Mouse (Mus musculus): ENCODE measurements around the gene Anln. TPM values are rescaled to one million over a fixed set of nuclear protein-coding genes. Genes with fewer than 3 reads are reported as not detected.

Gene Anln
- polyA plus RNA-seq, 1 experiment from 2014 or later: 43.2 TPM

DNA sequence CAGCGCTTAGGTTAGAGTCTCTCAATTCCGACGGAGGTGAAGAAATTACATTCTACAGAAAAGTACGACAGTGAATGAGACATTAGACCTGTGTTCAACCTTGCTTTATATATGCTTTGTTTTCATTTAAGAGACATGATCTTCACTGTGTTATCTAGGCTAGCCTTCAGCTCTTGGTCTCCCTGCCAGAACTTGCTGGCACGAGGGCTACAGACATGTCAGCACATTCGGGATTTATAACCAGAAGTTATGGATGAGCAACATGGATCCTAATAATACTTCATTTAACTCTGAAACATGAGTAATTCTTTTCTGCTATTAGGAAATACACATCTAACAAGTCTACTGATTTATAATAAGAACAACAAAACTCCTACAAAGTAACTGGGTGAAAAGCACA, 28.1 kb downstream of the Anln start:
- Histone ChIP-seq H3K9me3 (ENCODE audit: control insufficient read depth, low read length) (no peaks in the 10 kb centered on the region), H3K27me3 (ENCODE audit: control insufficient read depth, insufficient read depth, low read length) (no peaks in the 10 kb centered on the region), H3K4me3 (ENCODE audit: low read depth, low read length) (no peak overlapping the region), H3K9ac (ENCODE audit: low read length) (no peak overlapping the region), H3K36me3 (ENCODE audit: control insufficient read depth, insufficient read depth, low read length) (peaks cover 21% of the 10 kb centered on the region), H3K27ac (ENCODE audit: low read depth, low read length) (no peak overlapping the region), H3K4me2 (ENCODE audit: low read depth) (no peak overlapping the region), H3K4me1 (ENCODE audit: control insufficient read depth, insufficient read depth, low read length) (no peaks in the 10 kb centered on the region)
- DNase-seq (ENCODE audit: low spot score): no peak
- ATAC-seq (ENCODE audit: insufficient read depth, low FRiP score, low TSS enrichment): no peak
- 91% methylated on average over 6 of the region's 6 CpGs for WGBS

- no peak for ATAC-seq (ENCODE audit: insufficient read depth, low FRiP score, low TSS enrichment)
- WGBS: 87% methylated on average over 3 of the region's 3 CpGs
- no peak overlapping the region for H3K27ac ChIP-seq (ENCODE audit: low read depth, low read length)
- H3K9ac ChIP-seq (ENCODE audit: low read length): no peak overlapping the region
- H3K36me3 ChIP-seq (ENCODE audit: control insufficient read depth, insufficient read depth, low read length): peaks cover 19% of the 10 kb centered on the region
- H3K4me1 ChIP-seq (ENCODE audit: control insufficient read depth, insufficient read depth, low read length): no peaks in the 10 kb centered on the region
- H3K9me3 ChIP-seq (ENCODE audit: control insufficient read depth, low read length): no peaks in the 10 kb centered on the region
- no peak overlapping the region for H3K4me3 ChIP-seq (ENCODE audit: low read depth, low read length)
- no peak for DNase-seq (ENCODE audit: low spot score)
- no peak overlapping the region for H3K4me2 ChIP-seq (ENCODE audit: low read depth)
- H3K27me3 ChIP-seq (ENCODE audit: control insufficient read depth, insufficient read depth, low read length): no peaks in the 10 kb centered on the region
Observed at GRCm38 (mm10) chr9:22355919-22356318, 33.1 kb downstream of the Anln start.

DNA sequence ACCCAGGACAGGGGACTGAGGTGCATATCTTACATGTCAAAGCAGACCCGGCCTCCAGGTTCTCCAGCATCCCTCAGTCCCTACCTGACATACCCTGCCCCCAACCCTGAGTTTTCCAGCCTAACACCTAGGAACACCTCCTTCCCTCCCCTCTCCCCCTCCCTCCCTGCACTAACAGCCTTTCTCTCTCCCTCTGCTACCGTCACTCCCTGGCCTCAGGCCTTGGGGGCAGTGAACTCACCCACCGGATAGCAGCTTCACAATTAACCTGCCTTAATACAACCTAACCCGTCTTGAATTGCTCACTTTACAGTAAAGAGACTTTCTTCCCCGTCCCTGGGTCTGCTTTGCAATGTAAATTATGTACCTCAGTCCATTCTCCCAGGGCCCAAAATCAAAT, 35.1 kb downstream of the Anln start:
- no peak overlapping the region for H3K4me3 ChIP-seq (ENCODE audit: low read depth, low read length)
- H3K4me1 ChIP-seq (ENCODE audit: control insufficient read depth, insufficient read depth, low read length): no peaks in the 10 kb centered on the region
- peaks cover 12% of the 10 kb centered on the region for H3K36me3 ChIP-seq (ENCODE audit: control insufficient read depth, insufficient read depth, low read length)
- no peak overlapping the region for H3K9ac ChIP-seq (ENCODE audit: low read length)
- no peaks in the 10 kb centered on the region for H3K27me3 ChIP-seq (ENCODE audit: control insufficient read depth, insufficient read depth, low read length)
- no peak overlapping the region for H3K4me2 ChIP-seq (ENCODE audit: low read depth)
- no peaks in the 10 kb centered on the region for H3K9me3 ChIP-seq (ENCODE audit: control insufficient read depth, low read length)
- 78% methylated on average over 5 of the region's 5 CpGs for WGBS
- no peak overlapping the region for H3K27ac ChIP-seq (ENCODE audit: low read depth, low read length)
- DNase-seq (ENCODE audit: low spot score): no peak
- ATAC-seq (ENCODE audit: insufficient read depth, low FRiP score, low TSS enrichment): no peak

DNA sequence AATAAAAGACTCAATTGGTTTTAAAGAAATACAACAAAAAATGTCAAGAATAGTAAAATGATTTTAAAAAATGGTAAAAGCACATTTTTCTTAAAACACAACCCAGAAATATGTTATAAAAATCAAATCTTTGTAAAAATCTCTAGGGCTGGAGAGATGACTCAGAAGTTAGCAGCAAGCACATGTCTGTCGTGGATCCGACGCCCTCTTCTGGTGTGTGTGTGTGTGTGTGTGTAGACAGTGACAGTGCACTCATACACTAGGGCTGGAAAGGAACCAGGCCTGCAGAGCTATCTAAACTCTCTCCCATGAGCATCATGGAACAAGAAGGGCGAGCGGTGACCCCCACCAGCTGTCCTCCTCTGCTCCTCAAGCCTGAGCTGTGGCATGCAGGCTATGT, 35.5 kb downstream of the Anln start:
- Histone ChIP-seq H3K9ac (ENCODE audit: low read length) (no peak overlapping the region), H3K4me3 (ENCODE audit: low read depth, low read length) (no peak overlapping the region), H3K9me3 (ENCODE audit: control insufficient read depth, low read length) (no peaks in the 10 kb centered on the region), H3K27ac (ENCODE audit: low read depth, low read length) (no peak overlapping the region), H3K27me3 (ENCODE audit: control insufficient read depth, insufficient read depth, low read length) (no peaks in the 10 kb centered on the region), H3K36me3 (ENCODE audit: control insufficient read depth, insufficient read depth, low read length) (peaks cover 12% of the 10 kb centered on the region), H3K4me2 (ENCODE audit: low read depth) (no peak overlapping the region), H3K4me1 (ENCODE audit: control insufficient read depth, insufficient read depth, low read length) (no peaks in the 10 kb centered on the region)
- no peak for DNase-seq (ENCODE audit: low spot score)
- no peak for ATAC-seq (ENCODE audit: insufficient read depth, low FRiP score, low TSS enrichment)
- WGBS: 93% methylated on average over 5 of the region's 5 CpGs

DNA sequence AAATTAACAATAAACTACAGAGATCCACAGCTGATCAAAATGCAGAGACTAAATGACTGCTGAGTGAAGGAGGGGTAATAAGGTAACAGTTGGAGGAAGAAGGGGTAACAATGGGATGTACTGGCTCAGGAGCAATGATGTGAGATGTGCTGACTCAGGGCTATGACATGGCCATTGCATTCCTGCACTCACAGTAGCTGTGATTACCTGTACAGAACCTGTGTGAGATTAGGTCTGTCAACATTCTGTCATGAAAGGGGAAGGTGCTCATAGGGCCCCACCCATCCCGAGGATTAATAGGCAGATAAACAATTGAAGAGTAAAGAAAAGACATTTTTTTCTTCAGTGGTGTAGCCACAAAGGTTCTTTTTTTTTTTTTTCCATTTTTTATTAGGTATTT, 48.7 kb downstream of the Anln start:
- no peaks in the 10 kb centered on the region for H3K27me3 ChIP-seq (ENCODE audit: control insufficient read depth, insufficient read depth, low read length)
- peaks cover 13% of the 10 kb centered on the region; the same call in 1 of the 2 replicates for H3K36me3 ChIP-seq (ENCODE audit: control insufficient read depth, insufficient read depth, low read length)
- no peaks in the 10 kb centered on the region for H3K9me3 ChIP-seq (ENCODE audit: control insufficient read depth, low read length)
- no peak for ATAC-seq (ENCODE audit: insufficient read depth, low FRiP score, low TSS enrichment)
- no peak overlapping the region for H3K9ac ChIP-seq (ENCODE audit: low read length)
- 94% methylated on average over 1 of the region's 1 CpGs for WGBS
- H3K4me2 ChIP-seq (ENCODE audit: low read depth): no peak overlapping the region
- H3K4me1 ChIP-seq (ENCODE audit: control insufficient read depth, insufficient read depth, low read length): no peaks in the 10 kb centered on the region
- H3K4me3 ChIP-seq (ENCODE audit: low read depth, low read length): no peak overlapping the region
- no peak for DNase-seq (ENCODE audit: low spot score)
- no peak overlapping the region for H3K27ac ChIP-seq (ENCODE audit: low read depth, low read length)

DNA sequence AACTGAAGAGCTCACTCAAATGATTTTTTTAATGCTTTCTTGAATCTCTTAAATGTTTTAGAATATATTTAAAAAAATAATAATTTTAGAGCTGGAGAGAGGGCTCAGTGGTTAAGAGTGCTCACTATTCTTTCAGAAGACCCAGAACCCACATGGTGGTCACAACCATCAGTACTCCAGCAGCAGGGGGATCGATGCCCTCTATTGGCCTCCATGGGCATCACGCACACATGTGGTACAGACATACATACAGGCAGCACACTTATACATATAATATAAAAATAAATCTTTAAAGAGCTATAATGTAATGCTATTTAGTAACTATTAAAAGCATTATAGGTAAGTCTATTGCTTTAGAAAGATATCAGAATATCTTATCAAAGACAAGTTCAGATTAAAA, 51.8 kb downstream of the Anln start:
- H3K4me1 ChIP-seq (ENCODE audit: control insufficient read depth, insufficient read depth, low read length): no peaks in the 10 kb centered on the region
- no peak for ATAC-seq (ENCODE audit: insufficient read depth, low FRiP score, low TSS enrichment)
- no peak for DNase-seq (ENCODE audit: low spot score)
- no peaks in the 10 kb centered on the region for H3K27me3 ChIP-seq (ENCODE audit: control insufficient read depth, insufficient read depth, low read length)
- no peaks in the 10 kb centered on the region for H3K9me3 ChIP-seq (ENCODE audit: control insufficient read depth, low read length)
- H3K4me2 ChIP-seq (ENCODE audit: low read depth): no peak overlapping the region
- no peak overlapping the region for H3K4me3 ChIP-seq (ENCODE audit: low read depth, low read length)
- H3K9ac ChIP-seq (ENCODE audit: low read length): no peak overlapping the region
- H3K27ac ChIP-seq (ENCODE audit: low read depth, low read length): no peak overlapping the region
- 96% methylated on average over 2 of the region's 2 CpGs for WGBS
- peaks cover 12% of the 10 kb centered on the region for H3K36me3 ChIP-seq (ENCODE audit: control insufficient read depth, insufficient read depth, low read length)

DNA sequence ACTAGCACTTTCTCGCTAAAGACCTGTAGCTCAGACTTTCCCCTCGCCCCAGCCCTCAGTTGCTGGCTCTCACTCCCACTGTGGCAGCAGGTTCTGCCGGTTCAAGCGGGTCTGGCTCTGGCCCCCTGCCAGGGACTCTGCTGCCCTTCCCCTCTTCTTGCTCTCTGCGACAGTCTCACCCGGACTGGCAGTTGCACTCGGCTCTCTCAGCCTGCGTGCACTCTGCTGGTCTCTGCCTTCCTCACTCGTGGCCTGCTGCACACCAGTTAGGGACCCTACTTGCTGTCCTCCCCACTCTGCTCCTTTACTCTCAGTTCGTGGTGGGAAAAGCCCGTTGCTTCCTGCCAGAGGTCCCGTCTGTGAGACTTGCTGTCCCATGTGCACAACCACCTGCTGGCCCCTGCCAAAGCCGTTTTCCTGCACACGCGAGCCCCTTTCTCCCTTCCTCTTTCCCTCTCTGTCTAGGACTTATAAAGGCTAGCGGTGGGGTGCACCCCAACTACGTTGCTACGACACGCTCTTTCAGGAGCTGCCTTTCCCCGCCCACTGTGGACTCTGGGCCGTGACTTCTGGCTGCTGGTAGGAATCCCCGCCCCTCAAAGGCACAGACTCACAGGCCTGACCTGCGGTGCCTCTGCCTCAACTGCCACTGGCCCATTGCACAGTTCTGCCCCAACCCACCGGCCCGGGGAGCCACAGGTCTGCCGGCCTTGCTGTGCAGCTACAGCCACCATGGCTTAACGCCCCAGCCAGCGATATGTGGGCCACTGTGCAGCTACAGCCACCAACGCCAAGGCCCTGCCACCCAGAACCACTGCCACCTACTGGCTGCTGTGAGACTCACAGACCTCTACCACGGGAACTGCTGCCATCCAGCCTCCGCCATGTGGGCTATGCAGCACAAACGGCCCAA, 61.3 kb downstream of the Anln start:
- DNase-seq (ENCODE audit: low spot score): peak; percentile 89
- H3K9me3 ChIP-seq (ENCODE audit: control insufficient read depth, low read length): no peaks in the 10 kb centered on the region
- H3K9ac ChIP-seq (ENCODE audit: low read length): peak overlapping the region; percentile 60
- peak overlapping the region; percentile 91 for H3K4me2 ChIP-seq (ENCODE audit: low read depth)
- H3K27ac ChIP-seq (ENCODE audit: low read depth, low read length): no peak overlapping the region
- peak overlapping the region; percentile 50 for H3K4me3 ChIP-seq (ENCODE audit: low read depth, low read length)
- WGBS: 1% methylated on average over 32 of the region's 32 CpGs
- ATAC-seq (ENCODE audit: insufficient read depth, low FRiP score, low TSS enrichment): peak; percentile 89
- H3K27me3 ChIP-seq (ENCODE audit: control insufficient read depth, insufficient read depth, low read length): no peaks in the 10 kb centered on the region
- peaks cover 2% of the 10 kb centered on the region; the same call in 1 of the 2 replicates for H3K36me3 ChIP-seq (ENCODE audit: control insufficient read depth, insufficient read depth, low read length)
- peaks cover 10% of the 10 kb centered on the region for H3K4me1 ChIP-seq (ENCODE audit: control insufficient read depth, insufficient read depth, low read length)

DNA sequence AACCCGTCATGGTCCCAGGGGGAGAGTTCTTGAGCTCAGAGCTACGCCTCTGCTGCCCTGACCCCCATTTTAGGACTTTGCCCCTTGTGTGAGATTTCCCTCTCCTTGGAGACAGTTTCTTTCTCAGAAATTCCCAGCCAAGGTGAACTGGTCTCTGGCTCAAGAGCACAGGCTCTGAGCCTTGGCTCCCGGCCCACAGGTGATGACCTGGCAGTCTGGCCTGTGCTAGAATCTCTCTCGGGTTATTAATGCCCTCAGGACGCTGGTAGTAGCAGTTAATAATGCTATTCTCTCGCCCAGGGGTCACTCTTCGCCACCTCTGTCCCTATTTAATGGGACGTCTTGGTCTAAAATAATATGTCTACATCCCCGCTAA, 61.9 kb downstream of the Anln start:
- ATAC-seq (ENCODE audit: insufficient read depth, low FRiP score, low TSS enrichment): no peak
- WGBS: 14% methylated on average over 9 of the region's 9 CpGs
- no peak overlapping the region for H3K27ac ChIP-seq (ENCODE audit: low read depth, low read length)

DNA sequence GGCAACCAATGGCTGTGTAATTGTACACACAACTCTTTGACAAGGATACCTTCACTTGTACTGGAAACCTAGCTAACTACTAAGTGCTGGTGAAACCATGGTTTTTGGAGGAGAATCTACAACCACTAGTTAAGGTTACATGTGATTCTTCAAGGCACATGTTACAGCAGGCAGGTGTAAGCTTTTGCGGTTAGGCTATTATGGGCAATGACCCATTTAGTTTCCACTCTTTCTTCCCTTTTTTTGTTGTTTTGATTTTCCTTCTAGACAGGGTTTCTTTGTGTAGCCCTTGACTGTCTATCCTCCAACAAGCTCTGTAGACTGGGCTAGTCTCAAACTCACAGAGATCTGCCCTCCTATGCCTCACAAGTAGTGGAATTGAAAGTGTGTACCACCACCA, 64.4 kb downstream of the Anln start:
- no peak for DNase-seq (ENCODE audit: low spot score)
- 100% methylated on average over 1 of the region's 1 CpGs for WGBS
- no peaks in the 10 kb centered on the region for H3K9me3 ChIP-seq (ENCODE audit: control insufficient read depth, low read length)
- peaks cover 10% of the 10 kb centered on the region for H3K4me1 ChIP-seq (ENCODE audit: control insufficient read depth, insufficient read depth, low read length)
- H3K36me3 ChIP-seq (ENCODE audit: control insufficient read depth, insufficient read depth, low read length): no peaks in the 10 kb centered on the region
- H3K4me2 ChIP-seq (ENCODE audit: low read depth): no peak overlapping the region
- no peak overlapping the region for H3K9ac ChIP-seq (ENCODE audit: low read length)
- H3K4me3 ChIP-seq (ENCODE audit: low read depth, low read length): no peak overlapping the region
- H3K27ac ChIP-seq (ENCODE audit: low read depth, low read length): no peak overlapping the region
- H3K27me3 ChIP-seq (ENCODE audit: control insufficient read depth, insufficient read depth, low read length): no peaks in the 10 kb centered on the region
- ATAC-seq (ENCODE audit: insufficient read depth, low FRiP score, low TSS enrichment): no peak

More for the DNA sequence above, 61.9 kb downstream of the Anln start:
- H3K4me2 ChIP-seq (ENCODE audit: low read depth): peak overlapping the region; percentile 91
- no peak for DNase-seq (ENCODE audit: low spot score)
- no peaks in the 10 kb centered on the region for H3K27me3 ChIP-seq (ENCODE audit: control insufficient read depth, insufficient read depth, low read length)
- H3K9me3 ChIP-seq (ENCODE audit: control insufficient read depth, low read length): no peaks in the 10 kb centered on the region
- peak overlapping the region; percentile 50; the same call in 1 of the 2 replicates for H3K4me3 ChIP-seq (ENCODE audit: low read depth, low read length)
- H3K36me3 ChIP-seq (ENCODE audit: control insufficient read depth, insufficient read depth, low read length): no peaks in the 10 kb centered on the region
- H3K4me1 ChIP-seq (ENCODE audit: control insufficient read depth, insufficient read depth, low read length): peaks cover 10% of the 10 kb centered on the region
- H3K9ac ChIP-seq (ENCODE audit: low read length): peak overlapping the region; percentile 60; the same call in 1 of the 2 replicates

Measured in neural tube, embryonic 11.5 days (tissue).